Mouse (Mus musculus) ES-E14 (cell line): ENCODE measurements around the gene L3mbtl3. TPM values are rescaled to one million over a fixed set of nuclear protein-coding genes. Genes with fewer than 3 reads are reported as not detected.

Experiments
- DNase-seq: peaks from one replicate; pipeline ENCODE4 v3.0.0-alpha.2; 2013; ENCODE audit warnings: low read depth, low spot score
- H3K27ac ChIP-seq: 2 replicates; pipeline ENCODE4 v1.5.1; 2012; ENCODE audit warnings: low read depth, mild to moderate bottlenecking, low read length, moderate library complexity, mixed read lengths; ENCODE audit not compliant: poor library complexity, insufficient read depth, severe bottlenecking
- H3K36me3 ChIP-seq: 2 replicates; pipeline ENCODE4 v1.6.1; 2012; ENCODE audit warnings: mild to moderate bottlenecking, low read length, moderate library complexity, mixed read lengths; ENCODE audit not compliant: control insufficient read depth, poor library complexity, insufficient read depth, severe bottlenecking
- H3K4me1 ChIP-seq, 2 experiments: fragments of 150-350 bp in 1 of 2; sonication (generic) in 1 of 2; 2 replicates each; pipeline ENCODE4 v1.6.1; 2012; ENCODE audit warnings: low read length in 2 of 2, mild to moderate bottlenecking in 1 of 2, mixed read lengths in 1 of 2; ENCODE audit not compliant: control insufficient read depth in 2 of 2, insufficient read depth in 2 of 2, poor library complexity in 1 of 2
- H3K4me3 ChIP-seq, 2 experiments: fragments of 150-350 bp in 1 of 2; sonication (generic) in 1 of 2; 2 replicates each; pipeline ENCODE4 v1.5.1; 2012; ENCODE audit warnings: low read length in 2 of 2, low read depth in 1 of 2, mild to moderate bottlenecking in 1 of 2, mixed read lengths in 1 of 2; ENCODE audit not compliant: insufficient read depth in 1 of 2, poor library complexity in 1 of 2, severe bottlenecking in 1 of 2
- H3K9ac ChIP-seq: 2 replicates; pipeline ENCODE4 v1.6.1; 2012; ENCODE audit warnings: low read depth, mild to moderate bottlenecking, low read length, mixed read lengths; ENCODE audit not compliant: poor library complexity, insufficient read depth, severe bottlenecking
- H3K9me3 ChIP-seq: fragments of 150-350 bp; sonication (generic); 2 replicates; pipeline ENCODE4 v1.6.1; 2012; ENCODE audit warnings: low read depth, mild to moderate bottlenecking, low read length; ENCODE audit not compliant: control insufficient read depth, insufficient read depth
- CHD2 ChIP-seq: IDR thresholded peaks from 2 replicates; pipeline ENCODE4 v1.6.1; 2014; ENCODE audit warnings: mild to moderate bottlenecking, low read depth, low read length, inconsistent platforms
- HCFC1 ChIP-seq: IDR thresholded peaks from 2 replicates; pipeline ENCODE4 v1.6.1; 2012; ENCODE audit warnings: low read length, inconsistent platforms, borderline replicate concordance; ENCODE audit not compliant: insufficient read depth
- MAFK ChIP-seq: IDR thresholded peaks from 2 replicates; pipeline ENCODE4 v1.6.1; 2014; ENCODE audit warnings: mild to moderate bottlenecking, low read depth, low read length, inconsistent platforms; ENCODE audit not compliant: insufficient read depth
- ZC3H11A ChIP-seq: IDR thresholded peaks from 2 replicates; pipeline ENCODE4 v1.6.1; 2012; ENCODE audit warnings: low read depth, mild to moderate bottlenecking, inconsistent platforms, low read length, borderline replicate concordance
- ZNF384 ChIP-seq: IDR thresholded peaks from 2 replicates; pipeline ENCODE4 v1.6.1; 2012; ENCODE audit warnings: low read depth, low read length, inconsistent platforms
- in situ Hi-C, 2 experiments: fragments of 600-800 bp; cut with MboI; formaldehyde crosslinking; loops; one replicate each; pipeline ENCODE4 v1.15.1; 2025; ENCODE audit warnings: low sequenced_read_pairs in 2 of 2, inconsistent platforms in 1 of 2; ENCODE audit not compliant: unreplicated experiment in 2 of 2
- total RNA-seq: library from RNA; depleted of rRNA; stranded (reverse); fragments of 300-350 nt; gene quantifications from 2 replicates; pipeline ENCODE4 v1.2.3, GENCODE M21; 2012

Gene L3mbtl3
- total RNA-seq, 1 experiment, result 6.0 TPM

DNA sequence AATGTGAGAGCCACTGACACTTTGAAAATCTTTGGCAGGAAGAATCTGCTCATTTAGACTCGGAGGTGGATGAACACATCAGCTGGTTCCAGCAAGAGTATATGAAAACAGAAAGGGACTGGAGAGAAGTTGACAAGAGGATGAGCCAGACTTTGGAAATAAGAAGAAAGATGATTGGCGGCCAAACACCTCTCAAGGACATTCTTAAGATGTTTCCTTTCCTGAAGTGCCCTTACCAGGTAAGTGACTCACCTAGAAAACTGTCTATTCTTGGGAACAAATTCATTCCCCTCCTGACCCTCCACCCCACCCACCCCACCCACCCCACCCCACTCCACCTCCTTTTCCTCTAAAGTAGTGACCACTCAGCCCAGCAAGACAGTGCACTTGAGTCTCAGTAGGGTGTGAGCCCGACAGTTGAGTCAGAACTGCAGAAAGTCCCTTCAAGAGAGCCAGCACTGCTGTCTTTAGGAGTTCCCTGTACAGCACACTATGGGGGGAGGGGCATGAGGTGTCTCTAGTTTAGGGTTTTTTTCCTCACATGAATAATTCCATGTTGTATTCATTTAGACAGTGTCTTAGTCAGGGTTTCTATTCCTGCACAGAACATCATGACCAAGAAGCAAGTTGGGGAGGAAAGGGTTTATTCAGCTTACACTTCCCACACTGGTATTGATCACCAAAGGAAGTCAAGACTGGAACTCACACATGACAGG lies 111.9 kb downstream of the L3mbtl3 start:
- in situ Hi-C loops, result no loop called here
- Histone ChIP-seq H3K4me3 (no peak overlapping the region), H3K9ac (no peak overlapping the region), H3K27ac (no peak overlapping the region), H3K4me1 (no peaks in the 10 kb centered on the region), H3K36me3 (no peaks in the 10 kb centered on the region), H3K9me3 (no peaks in the 10 kb centered on the region)
- TF ChIP-seq ZC3H11A (no peak), ZNF384 (no peak), HCFC1 (no peak), CHD2 (no peak), MAFK (no peak)
- DNase-seq, result no peak

DNA sequence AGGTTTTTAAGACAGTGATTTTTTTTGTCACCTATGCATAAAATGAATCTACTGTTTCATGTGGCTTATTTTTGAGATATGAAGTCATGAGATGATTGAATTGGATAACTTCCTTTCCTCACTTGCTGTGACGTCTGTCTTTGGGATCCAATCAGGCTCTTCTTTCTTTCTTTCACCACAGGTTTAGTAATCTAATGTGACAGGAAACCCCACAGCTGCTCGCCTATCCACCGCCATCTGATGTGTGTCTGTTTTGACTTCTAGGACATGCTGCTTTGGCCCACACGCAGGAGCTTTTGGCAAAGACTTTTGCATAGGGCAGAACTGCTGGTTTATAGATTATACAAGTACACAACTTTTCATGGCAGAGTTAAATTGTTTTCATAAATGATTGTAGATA lies 115.9 kb downstream of the L3mbtl3 start:
- no peaks in the 10 kb centered on the region for H3K9me3 ChIP-seq
- in situ Hi-C loops, result no loop called here
- H3K4me3 ChIP-seq, result no peak overlapping the region
- DNase-seq, result no peak
- H3K4me1 ChIP-seq, result no peaks in the 10 kb centered on the region
- H3K9ac ChIP-seq, result no peak overlapping the region
- H3K36me3 ChIP-seq, result no peaks in the 10 kb centered on the region
- H3K27ac ChIP-seq, result no peak overlapping the region
- TF ChIP-seq CHD2 (no peak), HCFC1 (no peak), ZC3H11A (no peak)

DNA sequence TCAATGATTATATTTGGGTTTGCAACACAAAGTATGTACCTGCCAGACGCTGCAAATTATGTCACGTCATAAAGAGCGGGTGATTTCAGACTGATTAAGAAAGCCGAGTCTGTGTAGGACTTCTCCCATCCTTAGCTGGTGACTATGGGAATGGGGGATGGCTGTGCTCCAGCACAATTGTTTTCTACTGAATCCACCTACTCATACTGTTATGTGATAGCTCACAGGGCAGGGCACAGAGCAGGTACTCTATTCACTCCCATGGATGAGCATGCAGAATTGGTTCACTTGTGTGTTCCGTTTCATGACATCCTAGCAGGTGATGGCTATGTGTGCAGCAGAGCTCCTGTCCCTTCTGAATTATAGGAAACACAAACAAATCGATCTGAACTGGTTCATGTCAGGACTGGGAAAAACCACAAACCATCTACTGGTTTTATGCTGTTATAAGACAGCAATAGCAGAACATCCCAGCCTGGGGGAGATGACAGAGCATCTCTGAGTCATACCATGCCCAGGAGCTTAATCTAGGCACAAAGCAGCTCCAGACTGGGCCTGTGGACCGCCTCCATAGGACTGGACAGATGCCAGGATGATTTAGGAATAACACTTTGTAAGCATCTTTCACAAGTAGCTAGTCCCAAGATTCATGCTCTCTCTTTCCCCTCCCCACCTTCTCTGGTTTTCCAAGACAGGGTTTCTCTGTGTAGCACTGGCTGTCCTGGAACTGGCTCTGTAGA lies 126.2 kb downstream of the L3mbtl3 start:
- Histone ChIP-seq H3K4me1 (no peaks in the 10 kb centered on the region), H3K27ac (no peak overlapping the region), H3K9ac (no peak overlapping the region), H3K4me3 (no peak overlapping the region), H3K36me3 (no peaks in the 10 kb centered on the region), H3K9me3 (no peaks in the 10 kb centered on the region)
- DNase-seq, result no peak
- in situ Hi-C loops, result no loop called here
- TF ChIP-seq ZC3H11A, result no peak
- TF ChIP-seq ZNF384, result no peak
- TF ChIP-seq HCFC1, result no peak
- TF ChIP-seq CHD2, result no peak
- TF ChIP-seq MAFK, result no peak

DNA sequence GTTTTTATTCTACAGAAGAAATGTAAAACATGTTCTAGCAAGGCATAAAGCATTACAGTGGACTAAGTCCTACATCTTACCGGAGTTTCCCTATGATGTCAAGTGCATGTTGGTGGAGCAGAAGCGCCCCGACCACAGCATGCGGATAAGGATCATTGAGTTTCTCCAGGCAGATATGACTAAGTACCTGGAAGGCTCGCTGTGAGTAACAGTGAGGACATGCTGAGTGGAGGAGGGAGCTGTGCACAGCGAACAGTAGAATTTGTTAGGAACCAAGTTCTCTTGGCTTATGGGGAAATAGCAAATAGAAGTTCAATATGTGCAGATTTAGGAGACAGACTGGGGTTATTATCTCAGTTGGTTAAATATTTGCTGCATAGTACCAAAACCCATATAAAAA lies 131.3 kb downstream of the L3mbtl3 start:
- no peak for TF ChIP-seq ZC3H11A
- no peak for TF ChIP-seq CHD2
- no peak for TF ChIP-seq MAFK
- no peak for TF ChIP-seq ZNF384
- TF ChIP-seq HCFC1, result no peak
- Histone ChIP-seq H3K9me3 (no peaks in the 10 kb centered on the region), H3K9ac (no peak overlapping the region), H3K4me3 (no peak overlapping the region), H3K27ac (no peak overlapping the region), H3K4me1 (no peaks in the 10 kb centered on the region), H3K36me3 (no peaks in the 10 kb centered on the region)
- no peak for DNase-seq
- in situ Hi-C loops, result no loop called here
